Mouse (Mus musculus) cerebellum, adult 11 months (tissue): ENCODE measurements around the gene Mocs2.

ENCODE experiments used
- DNase-seq: peaks from one replicate; pipeline ENCODE4 v3.0.0; 2022

Gene Mocs2

GRCm38 (mm10) chr13:114817751-114818360 lies at the start of gene Mocs2:
TSS of gene Mocs2 (plus strand) at chr13:114818236.
- DNase-seq = peak; percentile 89

GRCm38 (mm10) chr13:114791511-114791910 lies 26.5 kb upstream of the Mocs2 start:
- DNase-seq = no peak

GRCm38 (mm10) chr13:114793250-114794030 lies 24.6 kb upstream of the Mocs2 start:
- peak; percentile 11 for DNase-seq

- no peak for DNase-seq
Observed at GRCm38 (mm10) chr13:114801857-114802256, 16.2 kb upstream of the Mocs2 start.

GRCm38 (mm10) chr13:114802971-114803370 lies 15.1 kb upstream of the Mocs2 start:
- no peak for DNase-seq

- DNase-seq = no peak
Observed at GRCm38 (mm10) chr13:114809624-114810210, 8.3 kb upstream of the Mocs2 start.

- no peak for DNase-seq
Observed at GRCm38 (mm10) chr13:114818513-114818912, 477 bp downstream of the Mocs2 start.

- no peak for DNase-seq
Observed at GRCm38 (mm10) chr13:114822871-114823270, 4.8 kb downstream of the Mocs2 start.

GRCm38 (mm10) chr13:114825377-114825855 lies 7.4 kb downstream of the Mocs2 start:
- no peak for DNase-seq

GRCm38 (mm10) chr13:114831367-114831833 lies 13.4 kb downstream of the Mocs2 start:
- no peak for DNase-seq

- no peak for DNase-seq
Observed at GRCm38 (mm10) chr13:114832761-114833160, 14.7 kb downstream of the Mocs2 start.

- no peak for DNase-seq
Observed at GRCm38 (mm10) chr13:114833351-114833750, 15.3 kb downstream of the Mocs2 start.

GRCm38 (mm10) chr13:114834580-114834979 lies 16.5 kb downstream of the Mocs2 start:
- DNase-seq = no peak

GRCm38 (mm10) chr13:114837061-114837460 lies 19.0 kb downstream of the Mocs2 start:
- no peak for DNase-seq

- DNase-seq = peak; percentile 79
Observed at GRCm38 (mm10) chr13:114838535-114838990, 20.5 kb downstream of the Mocs2 start.

- DNase-seq = no peak
Observed at GRCm38 (mm10) chr13:114839098-114839497, 21.1 kb downstream of the Mocs2 start.

- DNase-seq = no peak
Observed at GRCm38 (mm10) chr13:114840545-114840944, 22.5 kb downstream of the Mocs2 start.

GRCm38 (mm10) chr13:114843318-114843717 lies 25.3 kb downstream of the Mocs2 start:
- no peak for DNase-seq

GRCm38 (mm10) chr13:114845804-114846203 lies 27.8 kb downstream of the Mocs2 start:
- no peak for DNase-seq

GRCm38 (mm10) chr13:114848945-114849344 lies 30.9 kb downstream of the Mocs2 start:
- DNase-seq = no peak

- DNase-seq = no peak
Observed at GRCm38 (mm10) chr13:114852264-114853111, 34.5 kb downstream of the Mocs2 start.

- DNase-seq = no peak
Observed at GRCm38 (mm10) chr13:114853152-114853551, 35.1 kb downstream of the Mocs2 start.

GRCm38 (mm10) chr13:114854023-114854422 lies 36.0 kb downstream of the Mocs2 start:
- no peak for DNase-seq
